Mouse (Mus musculus) small intestine, adult 2 months (tissue): ENCODE measurements around the gene Kdm4b. TPM values are rescaled to one million over a fixed set of nuclear protein-coding genes. Genes with fewer than 3 reads are reported as not detected.

Experiments
- H3K27ac ChIP-seq: fragments of 200-500 bp; 2 replicates; pipeline ENCODE4 v1.5.1; 2012; ENCODE audit warnings: low read depth, low read length, control low read depth, inconsistent platforms; ENCODE audit not compliant: insufficient read depth
- H3K27me3 ChIP-seq: fragments of 200-500 bp; 2 replicates; pipeline ENCODE4 v1.6.1; 2012; ENCODE audit warnings: mild to moderate bottlenecking, moderate library complexity, low read length, inconsistent platforms; ENCODE audit not compliant: control insufficient read depth, insufficient read depth
- H3K36me3 ChIP-seq: fragments of 200-500 bp; 2 replicates; pipeline ENCODE4 v1.6.1; 2012; ENCODE audit warnings: mild to moderate bottlenecking, low read length, control low read depth, inconsistent platforms; ENCODE audit not compliant: control insufficient read depth, insufficient read depth
- H3K4me1 ChIP-seq: fragments of 200-500 bp; 2 replicates; pipeline ENCODE4 v1.6.1; 2012; ENCODE audit warnings: low read length, inconsistent platforms, mixed read lengths; ENCODE audit not compliant: control insufficient read depth, insufficient read depth, insufficient read length
- H3K4me3 ChIP-seq: fragments of 200-500 bp; 2 replicates; pipeline ENCODE4 v1.5.1; 2012; ENCODE audit warnings: low read depth, mild to moderate bottlenecking, control low read depth, inconsistent platforms, low read length, moderate library complexity
- CTCF ChIP-seq: fragments of 200-500 bp; IDR thresholded peaks from 2 replicates; pipeline ENCODE4 v1.5.1; 2012; ENCODE audit warnings: low read depth, mild to moderate bottlenecking, control low read depth, inconsistent platforms, low read length, moderate library complexity, mixed read lengths; ENCODE audit not compliant: insufficient replicate concordance, insufficient read length; ENCODE audit errors: extremely low read depth
- POLR2A ChIP-seq: fragments of 200-500 bp; IDR thresholded peaks from 2 replicates; pipeline ENCODE4 v1.6.1; 2012; ENCODE audit warnings: low read depth, mild to moderate bottlenecking, control low read depth, inconsistent platforms, low read length, moderate library complexity
- WGBS: fragments of 180-500 bp; shearing (Covaris S2); methylation state at CpG from one replicate; pipeline ENCODE4 v1.1.7; 2018; 5-methylcytosine and 5-hydroxymethylcytosine counted together
- polyA plus RNA-seq: library from polyadenylated mRNA; depleted of rRNA; stranded (reverse); fragments of >200 nt; gene quantifications from 2 replicates; pipeline ENCODE4 v1.2.3, GENCODE M21; 2012

The Kdm4b gene
- polyA plus RNA-seq, 1 experiment: 38.3 TPM

- 75% methylated on average over 1 of the region's 1 CpGs for WGBS
- TF ChIP-seq POLR2A: no peak
- no peak for TF ChIP-seq CTCF
- Histone ChIP-seq H3K27ac (no peak overlapping the region), H3K4me1 (peaks cover 4% of the 10 kb centered on the region; the same call in 1 of the 2 replicates), H3K4me3 (no peak overlapping the region), H3K27me3 (no peaks in the 10 kb centered on the region), H3K36me3 (no peaks in the 10 kb centered on the region)
Observed at GRCm38 (mm10) chr17:56296201-56296600, 29.7 kb upstream of the Kdm4b start.

DNA sequence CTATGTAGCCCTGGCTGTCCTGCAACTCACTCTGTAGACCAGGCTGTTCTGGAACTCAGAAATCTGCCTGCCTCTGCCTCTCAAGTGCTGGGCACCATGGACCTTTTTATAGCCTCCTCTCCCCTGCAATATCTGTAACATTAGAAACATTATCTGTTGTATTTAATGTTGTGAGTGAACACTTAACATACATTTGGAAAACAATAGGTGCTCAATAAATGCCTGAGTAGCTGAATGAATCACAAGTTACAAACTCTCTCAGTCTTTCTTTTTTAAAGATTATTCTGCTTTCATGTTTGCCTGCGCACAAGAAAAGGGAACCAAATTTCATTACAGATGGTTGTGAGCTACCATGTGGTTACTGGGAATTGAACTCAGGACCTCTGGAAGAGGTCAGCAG lies 27.6 kb upstream of the Kdm4b start:
- H3K27ac ChIP-seq: no peak overlapping the region
- H3K4me1 ChIP-seq: 0 out of 2 replicates have a peak, but pooled peaks cover 7% of the 10 kb centered on the region
- H3K27me3 ChIP-seq: no peaks in the 10 kb centered on the region
- H3K4me3 ChIP-seq: no peak overlapping the region
- TF ChIP-seq CTCF (no peak), POLR2A (no peak)
- no peaks in the 10 kb centered on the region for H3K36me3 ChIP-seq
- WGBS: 97% methylated on average over 1 of the region's 1 CpGs

- H3K27me3 ChIP-seq: no peaks in the 10 kb centered on the region
- 91% methylated on average over 9 of the region's 9 CpGs for WGBS
- no peak within 1 kb of the TSS for H3K4me3 ChIP-seq
- TF ChIP-seq POLR2A (no peak), CTCF (no peak)
- H3K27ac ChIP-seq: no peak within 1 kb of the TSS
- H3K36me3 ChIP-seq: no peaks in the 10 kb centered on the region
- peaks cover 15% of the 10 kb centered on the region for H3K4me1 ChIP-seq
Observed at GRCm38 (mm10) chr17:56300186-56300585, 25.7 kb upstream of the Kdm4b start, which contains the start of gene Arrdc5. TSS of gene Arrdc5 (minus strand) at chr17:56300286.

GRCm38 (mm10) chr17:56302363-56302996 lies 23.4 kb upstream of the Kdm4b start:
- TF ChIP-seq POLR2A: no peak
- TF ChIP-seq CTCF: no peak
- H3K4me3 ChIP-seq: no peak overlapping the region
- WGBS: 53% methylated on average over 13 of the region's 13 CpGs

DNA sequence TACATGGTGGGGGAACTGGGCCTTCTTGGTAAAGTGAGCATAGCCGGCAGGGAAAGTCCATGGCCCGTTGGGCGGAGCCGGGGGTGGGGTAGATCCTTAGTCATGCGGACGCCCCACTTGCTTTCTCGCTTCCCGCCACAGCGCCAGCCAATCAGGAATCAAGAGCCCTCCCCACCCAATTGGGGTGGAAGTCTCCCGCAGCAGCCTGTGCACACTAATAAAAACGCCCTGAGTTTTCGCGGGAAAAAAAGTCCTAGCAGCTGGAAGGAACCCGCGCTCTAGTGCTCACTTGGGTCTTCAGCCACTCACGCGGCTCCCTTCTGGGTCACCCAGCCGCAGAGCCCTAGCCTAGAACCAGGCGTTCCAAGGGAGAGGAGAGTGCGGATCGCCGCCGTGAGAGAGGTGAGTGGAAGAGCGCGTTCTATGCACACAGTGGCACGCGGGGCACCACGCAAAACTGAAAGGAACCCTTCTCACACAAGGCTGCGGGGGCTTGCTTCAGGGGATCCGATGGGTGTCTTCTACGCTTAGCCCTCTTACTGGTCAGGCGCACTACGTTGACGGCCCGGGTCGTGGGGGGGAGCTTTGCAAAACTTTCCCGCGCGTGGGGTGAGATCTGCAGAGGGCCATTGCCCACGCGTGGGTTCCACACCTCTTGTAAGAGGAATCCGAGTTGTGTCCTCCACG lies 22.6 kb upstream of the Kdm4b start, which contains the start of gene Uhrf1:
Uhrf1 (plus strand) TSS at position 162 of the 687 bp plus-strand sequence.
- no peaks in the 10 kb centered on the region for H3K36me3 ChIP-seq
- peak within 1 kb of the TSS; percentile 82 for H3K4me3 ChIP-seq
- H3K27ac ChIP-seq: peak within 1 kb of the TSS; percentile 31
- H3K27me3 ChIP-seq: no peaks in the 10 kb centered on the region
- TF ChIP-seq POLR2A: no peak
- no peak for TF ChIP-seq CTCF
- WGBS: under 1% methylated on average over 43 of the region's 43 CpGs
- peaks cover 22% of the 10 kb centered on the region for H3K4me1 ChIP-seq

More at GRCm38 (mm10) chr17:56302363-56302996, 23.4 kb upstream of the Kdm4b start:
- no peak overlapping the region for H3K27ac ChIP-seq
- no peaks in the 10 kb centered on the region for H3K36me3 ChIP-seq
- H3K27me3 ChIP-seq: no peaks in the 10 kb centered on the region
- peaks cover 22% of the 10 kb centered on the region for H3K4me1 ChIP-seq

GRCm38 (mm10) chr17:56303847-56304586 lies 21.8 kb upstream of the Kdm4b start:
- Histone ChIP-seq H3K36me3 (no peaks in the 10 kb centered on the region), H3K27ac (peak overlapping the region; percentile 31; the same call in 1 of the 2 replicates), H3K4me3 (peak overlapping the region; percentile 82), H3K27me3 (no peaks in the 10 kb centered on the region), H3K4me1 (peaks cover 22% of the 10 kb centered on the region)
- under 1% methylated on average over 68 of the region's 68 CpGs for WGBS
- TF ChIP-seq POLR2A (no peak), CTCF (no peak)

GRCm38 (mm10) chr17:56304718-56305117 lies 21.1 kb upstream of the Kdm4b start:
- H3K4me3 ChIP-seq: peak overlapping the region; percentile 82
- WGBS: 8% methylated on average over 11 of the region's 11 CpGs

More at GRCm38 (mm10) chr17:56304718-56305117, 21.1 kb upstream of the Kdm4b start:
- no peak overlapping the region for H3K27ac ChIP-seq
- no peak for TF ChIP-seq POLR2A
- no peak for TF ChIP-seq CTCF
- peaks cover 22% of the 10 kb centered on the region for H3K4me1 ChIP-seq
- no peaks in the 10 kb centered on the region for H3K36me3 ChIP-seq
- H3K27me3 ChIP-seq: no peaks in the 10 kb centered on the region
